Mouse (Mus musculus): Measurements from ENCODE around the gene Tmem106b. TPM values are rescaled to one million over a fixed set of nuclear protein-coding genes. Genes with fewer than 3 reads are reported as not detected.
A peak's percentile ranks its signal among the peaks of the same experiment; 100 is the strongest.

Gene Tmem106b
- polyA plus RNA-seq, 1 experiment, result 3.1 TPM

DNA sequence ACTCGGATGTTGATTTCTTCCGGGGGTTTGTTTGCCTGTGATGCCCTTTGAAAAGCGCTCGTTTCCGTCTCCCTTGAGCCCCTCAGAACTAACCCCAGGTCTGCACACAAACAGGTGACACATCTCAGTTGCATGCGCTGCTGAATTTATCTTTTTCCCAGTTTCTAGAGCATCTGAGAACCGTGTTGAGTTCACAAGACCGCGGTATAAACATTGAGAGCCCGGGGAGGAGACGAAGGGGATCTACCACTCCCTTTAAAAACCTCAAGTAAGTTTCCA, 527 bp downstream of the Tmem106b start:
- no peaks in the 10 kb centered on the region for H3K9me3 ChIP-seq
- H3K4me3 ChIP-seq (replicated peaks), result peak overlapping the region; percentile 95
- H3K4me1 ChIP-seq, result peaks cover 16% of the 10 kb centered on the region
- TF ChIP-seq GATA1 (IDR thresholded peaks at IDR 0.05; ENCODE audit: borderline replicate concordance, low read length) (no peak), FLI1 (IDR thresholded peaks at IDR 0.05; ENCODE audit: low read length) (no peak)
- H3K27me3 ChIP-seq (replicated peaks), result no peaks in the 10 kb centered on the region
- peaks cover 38% of the 10 kb centered on the region for H3K36me3 ChIP-seq (replicated peaks; ENCODE audit: low read length)

GRCm38 (mm10) chr6:13070485-13070884, 926 bp downstream of the Tmem106b start:
- Histone ChIP-seq H3K4me1 (peaks cover 16% of the 10 kb centered on the region), H3K9me3 (no peaks in the 10 kb centered on the region), H3K36me3 (replicated peaks; ENCODE audit: low read length) (peaks cover 42% of the 10 kb centered on the region), H3K4me3 (replicated peaks) (peak overlapping the region; percentile 95), H3K27me3 (replicated peaks) (no peaks in the 10 kb centered on the region)
- TF ChIP-seq GATA1 (IDR thresholded peaks at IDR 0.05; ENCODE audit: borderline replicate concordance, low read length) (no peak), FLI1 (IDR thresholded peaks at IDR 0.05; ENCODE audit: low read length) (no peak)

- TF ChIP-seq FLI1 (IDR thresholded peaks at IDR 0.05; ENCODE audit: low read length), result no peak
- no peak for TF ChIP-seq GATA1 (IDR thresholded peaks at IDR 0.05; ENCODE audit: borderline replicate concordance, low read length)
- Histone ChIP-seq H3K9me3 (no peaks in the 10 kb centered on the region), H3K4me3 (replicated peaks) (no peak overlapping the region), H3K36me3 (replicated peaks; ENCODE audit: low read length) (peaks cover 67% of the 10 kb centered on the region), H3K27me3 (replicated peaks) (no peaks in the 10 kb centered on the region), H3K4me1 (peaks cover 16% of the 10 kb centered on the region)
Observed at GRCm38 (mm10) chr6:13073036-13073435, 3.5 kb downstream of the Tmem106b start.

- no peaks in the 10 kb centered on the region for H3K27me3 ChIP-seq (replicated peaks)
- TF ChIP-seq GATA1 (IDR thresholded peaks at IDR 0.05; ENCODE audit: borderline replicate concordance, low read length) (no peak), FLI1 (IDR thresholded peaks at IDR 0.05; ENCODE audit: low read length) (no peak)
- peaks cover 76% of the 10 kb centered on the region for H3K36me3 ChIP-seq (replicated peaks; ENCODE audit: low read length)
- peaks cover 16% of the 10 kb centered on the region for H3K4me1 ChIP-seq
- no peaks in the 10 kb centered on the region for H3K9me3 ChIP-seq
- H3K4me3 ChIP-seq (replicated peaks), result no peak overlapping the region
Observed at GRCm38 (mm10) chr6:13073876-13074275, 4.3 kb downstream of the Tmem106b start.

GRCm38 (mm10) chr6:13082881-13083280, 13.3 kb downstream of the Tmem106b start:
- H3K27me3 ChIP-seq (replicated peaks), result no peaks in the 10 kb centered on the region
- peaks cover 90% of the 10 kb centered on the region for H3K36me3 ChIP-seq (replicated peaks; ENCODE audit: low read length)
- TF ChIP-seq GATA1 (IDR thresholded peaks at IDR 0.05; ENCODE audit: borderline replicate concordance, low read length) (no peak), FLI1 (IDR thresholded peaks at IDR 0.05; ENCODE audit: low read length) (no peak)
- H3K9me3 ChIP-seq, result no peaks in the 10 kb centered on the region
- no peaks in the 10 kb centered on the region for H3K4me1 ChIP-seq
- no peak overlapping the region for H3K4me3 ChIP-seq (replicated peaks)

DNA sequence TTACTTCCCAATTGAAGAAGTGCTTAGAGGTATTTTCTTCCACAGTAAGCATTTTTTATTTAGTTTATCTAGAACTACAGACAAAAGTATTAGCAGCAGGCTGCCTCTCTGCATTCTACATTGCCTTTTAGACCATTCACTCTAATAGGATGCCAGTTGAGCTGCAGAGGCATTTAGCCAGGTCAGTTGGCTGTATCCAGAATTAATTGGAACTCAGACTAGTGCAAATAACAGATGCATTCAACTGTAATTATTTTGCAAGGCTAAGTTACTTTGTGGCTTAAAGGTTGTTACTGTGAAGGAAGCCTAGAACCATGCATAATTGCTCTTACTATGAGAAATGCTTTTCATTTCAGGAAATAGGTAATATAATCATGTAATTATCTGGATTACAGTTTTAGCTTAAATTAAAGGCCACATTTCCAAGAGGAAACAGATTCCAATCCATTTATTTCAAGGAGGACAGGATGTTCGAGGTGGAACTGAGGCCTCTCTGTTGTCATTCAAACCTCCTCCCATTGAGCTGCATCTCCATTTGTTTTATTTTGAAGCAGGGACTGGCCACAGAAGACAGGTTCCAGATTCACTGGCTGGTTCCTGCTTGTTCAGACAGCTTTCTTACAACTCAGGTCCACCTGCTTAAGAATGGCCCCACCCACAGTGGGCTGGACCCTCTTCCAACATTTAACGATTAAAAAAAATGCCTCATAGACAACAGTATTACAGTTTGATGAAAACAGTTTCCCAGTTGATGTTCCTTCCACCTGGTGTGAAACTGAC, 27.3 kb downstream of the Tmem106b start:
- Histone ChIP-seq H3K36me3 (replicated peaks; ENCODE audit: low read length) (no peaks in the 10 kb centered on the region), H3K9me3 (0 out of 2 replicates have a peak, but pooled peaks cover 4% of the 10 kb centered on the region), H3K4me1 (no peaks in the 10 kb centered on the region), H3K4me3 (replicated peaks) (no peak overlapping the region), H3K27me3 (replicated peaks) (no peaks in the 10 kb centered on the region)
- TF ChIP-seq GATA1 (IDR thresholded peaks at IDR 0.05; ENCODE audit: borderline replicate concordance, low read length) (no peak), FLI1 (IDR thresholded peaks at IDR 0.05; ENCODE audit: low read length) (no peak)

GRCm38 (mm10) chr6:13100137-13100536, 30.6 kb downstream of the Tmem106b start:
- Histone ChIP-seq H3K9me3 (0 out of 2 replicates have a peak, but pooled peaks cover 4% of the 10 kb centered on the region), H3K4me3 (replicated peaks) (no peak overlapping the region), H3K27me3 (replicated peaks) (no peaks in the 10 kb centered on the region), H3K4me1 (no peaks in the 10 kb centered on the region), H3K36me3 (replicated peaks; ENCODE audit: low read length) (no peaks in the 10 kb centered on the region)
- TF ChIP-seq FLI1 (IDR thresholded peaks at IDR 0.05; ENCODE audit: low read length), result no peak
- TF ChIP-seq GATA1 (IDR thresholded peaks at IDR 0.05; ENCODE audit: borderline replicate concordance, low read length), result no peak

DNA sequence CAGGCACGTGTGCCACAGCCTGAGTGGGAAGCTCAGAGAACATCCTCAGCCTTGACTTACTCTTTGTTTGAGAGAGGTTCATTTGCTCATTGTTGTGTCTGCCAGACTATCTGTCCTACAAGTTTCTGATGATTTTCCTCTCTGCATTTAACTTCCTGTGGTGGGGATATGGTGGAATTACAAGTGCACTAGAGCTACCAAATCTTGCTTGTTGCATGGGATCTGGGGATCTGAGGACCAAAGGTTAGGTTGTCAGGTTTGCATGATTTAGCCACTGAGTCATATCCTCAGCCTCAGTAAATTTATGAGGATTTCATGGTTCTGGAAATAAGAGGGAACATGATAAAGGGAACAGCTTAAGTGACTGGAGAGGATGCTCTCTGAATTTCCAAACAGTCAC, 39.1 kb downstream of the Tmem106b start:
- Histone ChIP-seq H3K36me3 (replicated peaks; ENCODE audit: low read length) (no peaks in the 10 kb centered on the region), H3K4me1 (no peaks in the 10 kb centered on the region), H3K4me3 (replicated peaks) (no peak overlapping the region), H3K9me3 (0 out of 2 replicates have a peak, but pooled peaks cover 2% of the 10 kb centered on the region), H3K27me3 (replicated peaks) (no peaks in the 10 kb centered on the region)
- no peak for TF ChIP-seq GATA1 (IDR thresholded peaks at IDR 0.05; ENCODE audit: borderline replicate concordance, low read length)
- no peak for TF ChIP-seq FLI1 (IDR thresholded peaks at IDR 0.05; ENCODE audit: low read length)

DNA sequence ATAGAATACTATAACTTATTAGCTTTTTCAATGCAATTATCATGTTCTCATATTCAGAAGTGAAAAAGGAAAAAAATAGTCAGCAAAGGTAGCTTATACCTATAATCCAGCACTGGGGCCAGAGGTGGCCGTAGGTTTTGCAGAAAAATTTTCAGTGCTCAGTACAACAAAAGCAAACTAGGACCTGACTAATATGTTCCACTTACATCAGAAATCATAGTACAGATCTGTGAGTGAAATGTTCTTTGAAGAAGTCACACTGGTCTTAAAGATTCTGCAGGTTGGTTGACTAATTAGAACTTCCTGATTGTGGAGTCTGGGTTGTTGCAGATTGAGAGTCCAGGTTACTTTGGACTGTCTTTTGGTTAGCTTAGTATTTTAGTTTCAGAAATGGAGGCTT, 67.7 kb downstream of the Tmem106b start:
- H3K4me1 ChIP-seq, result no peaks in the 10 kb centered on the region
- H3K9me3 ChIP-seq, result peaks cover 15% of the 10 kb centered on the region
- no peaks in the 10 kb centered on the region for H3K27me3 ChIP-seq (replicated peaks)
- H3K4me3 ChIP-seq (replicated peaks), result no peak overlapping the region
- TF ChIP-seq GATA1 (IDR thresholded peaks at IDR 0.05; ENCODE audit: borderline replicate concordance, low read length), result no peak
- TF ChIP-seq FLI1 (IDR thresholded peaks at IDR 0.05; ENCODE audit: low read length), result no peak
- H3K36me3 ChIP-seq (replicated peaks; ENCODE audit: low read length), result no peaks in the 10 kb centered on the region

Other genes with a start within 250 kb of the Tmem106b start
- not detected in 2 replicates for gene Vwde, start 155.2 kb downstream of the Tmem106b start, polyA plus RNA-seq (2012; ENCODE audit: insufficient read depth, low replicate concordance)